Mouse (Mus musculus) midbrain, embryonic 16.5 days (tissue): Measurements from ENCODE around the gene Scaf1. TPM values are rescaled to one million over a fixed set of nuclear protein-coding genes. Genes with fewer than 3 reads are reported as not detected.

Experiments used
- ATAC-seq: fragments of 200-750 bp; cut with Nextera tagmentation; 2 replicates; pipeline ENCODE4 v1.8.0; 2017; ENCODE audit warnings: moderate TSS enrichment
- H3K27ac ChIP-seq: fragments of 300-500 bp; sonication (generic); 2 replicates; pipeline ENCODE4 v1.5.1; 2014; ENCODE audit warnings: mild to moderate bottlenecking, low read length, mixed read lengths
- H3K27me3 ChIP-seq: fragments of 300-500 bp; sonication (generic); 2 replicates; pipeline ENCODE4 v1.6.1; 2014; ENCODE audit warnings: low read depth, low read length, mixed read lengths; ENCODE audit not compliant: control insufficient read depth, insufficient read depth
- H3K36me3 ChIP-seq: fragments of 300-500 bp; sonication (generic); 2 replicates; pipeline ENCODE4 v1.6.1; 2014; ENCODE audit warnings: mild to moderate bottlenecking, low read length, moderate library complexity, mixed read lengths; ENCODE audit not compliant: control insufficient read depth, insufficient read depth
- H3K4me1 ChIP-seq: fragments of 300-500 bp; sonication (generic); 2 replicates; pipeline ENCODE4 v1.6.1; 2014; ENCODE audit warnings: mild to moderate bottlenecking, low read length, mixed read lengths; ENCODE audit not compliant: control insufficient read depth, insufficient read depth
- H3K4me2 ChIP-seq: fragments of 300-500 bp; sonication (generic); 2 replicates; pipeline ENCODE4 v1.6.1; 2014; ENCODE audit warnings: mild to moderate bottlenecking, low read length, mixed read lengths
- H3K4me3 ChIP-seq: fragments of 300-500 bp; sonication (generic); 2 replicates; pipeline ENCODE4 v1.5.1; 2014; ENCODE audit warnings: low read depth, mild to moderate bottlenecking, low read length, moderate library complexity, mixed read lengths
- H3K9ac ChIP-seq: fragments of 300-500 bp; sonication (generic); 2 replicates; pipeline ENCODE4 v1.6.1; 2014; ENCODE audit warnings: low read depth, low read length, mixed read lengths
- H3K9me3 ChIP-seq: fragments of 300-500 bp; sonication (generic); replicated peaks from 2 replicates; pipeline ENCODE4 v1.6.1; 2014; ENCODE audit warnings: mild to moderate bottlenecking, low read length, mixed read lengths; ENCODE audit not compliant: control insufficient read depth, poor library complexity, severe bottlenecking
- WGBS: fragments of 180-500 bp; shearing (Covaris S2); extraction: QIAGEN DNeasy Blood & Tissue Kit; methylation state at CpG from one replicate; pipeline ENCODE4 v1.1.7; 2014; 5-methylcytosine and 5-hydroxymethylcytosine counted together
- microRNA-seq: library from miRNA; unstranded; fragments of <30 nt; microRNA quantifications from one replicate; pipeline ENCODE4, GENCODE M21; 2017
- polyA plus RNA-seq: library from polyadenylated mRNA; unstranded; fragments of >200 nt; fragmentation: Nextera tagmentation; extraction: Ambion mirVana; gene quantifications from 2 replicates; pipeline ENCODE4 v1.2.1, GENCODE M21; 2015

The Scaf1 gene
- polyA plus RNA-seq, 1 experiment from 2014 or later: 42.4 TPM

DNA sequence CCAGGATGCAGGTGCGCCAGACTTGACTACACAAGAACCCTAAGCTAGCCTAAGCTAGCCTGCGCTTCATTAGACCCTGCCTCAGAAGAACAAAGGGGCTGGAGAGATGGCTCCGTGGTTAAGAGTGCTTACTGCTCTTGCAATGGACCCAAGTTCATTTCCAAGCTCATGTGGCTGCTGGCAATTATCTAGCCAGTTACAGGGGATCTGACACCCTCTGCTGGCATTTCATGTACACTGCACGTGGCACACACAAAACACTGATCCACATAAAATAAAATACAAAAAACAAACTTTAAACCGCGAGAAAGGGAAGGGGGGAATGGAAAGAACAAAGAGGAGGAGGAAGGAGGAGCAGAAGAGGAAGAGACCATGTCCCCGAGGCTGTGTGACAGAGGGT lies 58.0 kb downstream of the Scaf1 start:
- H3K4me1 ChIP-seq: no peaks in the 10 kb centered on the region
- no peak overlapping the region for H3K4me3 ChIP-seq
- no peak overlapping the region for H3K27ac ChIP-seq
- H3K27me3 ChIP-seq: no peaks in the 10 kb centered on the region
- WGBS: 58% methylated on average over 7 of the region's 7 CpGs
- no peaks in the 10 kb centered on the region for H3K9me3 ChIP-seq
- ATAC-seq: no peak; the same call in 1 of the 2 replicates
- no peak overlapping the region for H3K4me2 ChIP-seq
- peaks cover 11% of the 10 kb centered on the region for H3K36me3 ChIP-seq
- H3K9ac ChIP-seq: no peak overlapping the region

DNA sequence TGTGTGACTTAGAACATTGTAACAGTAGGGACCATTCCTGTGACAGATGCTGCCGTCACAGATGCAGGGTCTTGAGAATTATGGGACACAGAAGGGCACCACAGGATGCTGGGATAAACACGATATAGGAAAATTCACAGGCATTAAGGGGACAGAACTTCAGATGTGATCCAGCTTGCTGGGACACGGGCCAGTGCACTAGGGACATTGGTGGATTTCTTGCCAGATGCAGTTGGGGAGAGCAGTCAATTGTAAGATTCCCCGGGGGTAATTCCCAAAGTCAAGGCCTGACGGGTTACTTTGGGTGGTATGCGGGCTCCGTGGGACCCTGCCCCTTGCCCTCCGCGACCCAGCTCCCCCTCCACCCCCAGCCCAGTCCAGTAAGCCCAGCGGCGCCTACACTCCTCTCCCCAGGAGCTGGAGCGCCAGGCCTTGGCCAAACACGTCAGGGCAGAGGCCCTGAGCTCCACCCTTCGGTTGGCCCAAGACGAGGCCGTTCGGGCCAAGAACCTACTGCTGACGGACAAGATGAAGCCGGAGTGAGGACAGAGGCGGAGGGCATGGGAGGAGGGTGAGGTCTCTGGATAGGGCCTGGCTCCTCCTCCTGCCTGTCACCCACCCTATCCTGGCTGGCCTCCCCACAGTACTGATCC lies 58.9 kb downstream of the Scaf1 start:
- Histone ChIP-seq H3K4me1 (no peaks in the 10 kb centered on the region), H3K4me2 (no peak overlapping the region), H3K9ac (no peak overlapping the region), H3K27me3 (no peaks in the 10 kb centered on the region; the same call in none of the 2 replicates), H3K36me3 (peaks cover 11% of the 10 kb centered on the region), H3K27ac (no peak overlapping the region), H3K9me3 (no peaks in the 10 kb centered on the region), H3K4me3 (no peak overlapping the region)
- ATAC-seq: no peak
- 75% methylated on average over 20 of the region's 20 CpGs for WGBS

GRCm38 (mm10) chr7:44956266-44956665 lies 59.9 kb downstream of the Scaf1 start:
- WGBS: 56% methylated on average over 6 of the region's 6 CpGs
- Histone ChIP-seq H3K4me2 (no peak overlapping the region), H3K9ac (no peak overlapping the region), H3K36me3 (peaks cover 7% of the 10 kb centered on the region), H3K27me3 (peaks cover 6% of the 10 kb centered on the region), H3K4me3 (no peak overlapping the region), H3K9me3 (no peaks in the 10 kb centered on the region), H3K27ac (no peak overlapping the region), H3K4me1 (no peaks in the 10 kb centered on the region; the same call in 1 of the 2 replicates)
- no peak for ATAC-seq

DNA sequence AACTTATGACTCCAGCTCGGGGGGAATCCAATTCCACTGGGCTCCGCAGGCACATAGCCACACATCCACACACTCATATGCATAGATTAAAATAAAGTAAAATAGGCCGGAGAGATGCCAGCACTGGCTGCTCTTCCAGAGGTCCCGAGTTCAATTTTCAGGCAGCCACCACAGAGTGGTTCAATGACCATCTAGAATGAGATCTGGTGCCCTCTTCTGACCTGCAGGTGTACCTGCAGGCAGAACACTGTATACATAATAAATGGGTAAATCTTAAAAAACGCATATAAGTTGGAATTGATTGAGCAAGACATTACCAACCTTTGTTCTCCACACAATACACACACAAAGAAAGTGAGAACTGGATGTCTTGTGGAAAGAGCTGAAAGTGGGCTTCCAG lies 60.5 kb downstream of the Scaf1 start:
- Histone ChIP-seq H3K27me3 (peaks cover 11% of the 10 kb centered on the region), H3K27ac (no peak overlapping the region), H3K9me3 (no peaks in the 10 kb centered on the region), H3K4me3 (no peak overlapping the region), H3K4me2 (no peak overlapping the region), H3K9ac (no peak overlapping the region), H3K4me1 (no peaks in the 10 kb centered on the region; the same call in 1 of the 2 replicates), H3K36me3 (peaks cover 5% of the 10 kb centered on the region)
- ATAC-seq: no peak
- 47% methylated on average over 5 of the region's 5 CpGs for WGBS

DNA sequence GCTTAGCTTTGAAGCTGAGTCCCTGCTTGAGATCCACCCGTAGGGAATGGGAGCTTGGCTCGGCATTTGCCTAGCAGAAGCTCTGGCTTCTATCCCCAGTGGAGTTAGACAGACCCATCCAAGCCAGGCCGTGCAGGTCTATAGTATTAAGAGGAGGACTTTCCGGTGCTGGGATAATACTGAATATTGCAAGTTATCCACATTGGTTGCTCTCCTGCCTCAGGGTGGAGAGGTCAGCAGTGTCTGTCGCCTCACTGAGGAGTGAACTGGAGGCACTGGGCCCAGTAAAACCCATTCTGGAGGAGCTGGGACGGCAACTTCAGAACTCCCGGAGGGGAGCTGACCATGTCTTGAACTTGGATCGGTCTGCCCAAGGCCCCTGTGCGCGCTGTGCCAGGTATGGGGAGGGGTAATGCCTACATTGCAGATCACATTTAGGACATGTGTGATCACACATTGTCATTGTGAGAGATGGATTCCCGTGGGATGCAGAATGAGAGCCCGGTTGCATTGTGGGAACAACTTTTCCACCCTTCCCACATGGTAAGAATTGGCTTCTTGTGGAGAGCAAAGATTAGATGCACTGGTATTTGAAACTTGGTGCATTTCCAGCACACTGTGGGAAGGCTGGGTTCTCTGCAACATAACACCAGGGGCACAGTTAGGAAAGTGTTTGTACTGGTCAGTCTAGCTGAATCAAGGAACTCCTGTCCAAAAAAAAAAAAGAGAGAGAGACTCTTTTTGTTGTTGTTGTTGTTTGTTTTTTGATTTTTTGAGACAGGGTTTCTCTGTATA lies 61.9 kb downstream of the Scaf1 start:
- H3K4me1 ChIP-seq: no peaks in the 10 kb centered on the region; the same call in 1 of the 2 replicates
- ATAC-seq: no peak
- H3K9me3 ChIP-seq: no peaks in the 10 kb centered on the region
- 84% methylated on average over 12 of the region's 12 CpGs for WGBS
- no peak overlapping the region for H3K4me2 ChIP-seq
- no peak overlapping the region for H3K9ac ChIP-seq
- no peak overlapping the region for H3K4me3 ChIP-seq
- H3K36me3 ChIP-seq: peaks cover under 1% of the 10 kb centered on the region; the same call in 1 of the 2 replicates
- H3K27me3 ChIP-seq: peaks cover 17% of the 10 kb centered on the region
- H3K27ac ChIP-seq: no peak overlapping the region

GRCm38 (mm10) chr7:44953561-44953960 lies 62.6 kb downstream of the Scaf1 start:
- 60% methylated on average over 14 of the region's 14 CpGs for WGBS
- Histone ChIP-seq H3K27me3 (peaks cover 17% of the 10 kb centered on the region), H3K9me3 (no peaks in the 10 kb centered on the region), H3K4me1 (no peaks in the 10 kb centered on the region; the same call in 1 of the 2 replicates), H3K27ac (no peak overlapping the region), H3K4me3 (no peak overlapping the region), H3K36me3 (no peaks in the 10 kb centered on the region), H3K9ac (no peak overlapping the region), H3K4me2 (no peak overlapping the region)
- no peak for ATAC-seq

Small RNA genes lying within 50 kb of the gene (microRNA-seq; reads per million reads assigned to microRNA genes)
- gene Mir7054: 1.2 reads per million

Other genes with a start within 250 kb of the Scaf1 start
- gene Nup62, start 200.3 kb downstream of the Scaf1 start, polyA plus RNA-seq: 43.6 and 45.9 TPM in 2 replicates
- gene Il4i1, start 200.0 kb downstream of the Scaf1 start, polyA plus RNA-seq: 0.57 and 1.0 TPM in 2 replicates
- gene Atf5, start 199.7 kb downstream of the Scaf1 start, polyA plus RNA-seq: 2.5 and 3.0 TPM in 2 replicates
- 82.2 and 83.2 TPM in 2 replicates for gene Akt1s1, start 167.4 kb downstream of the Scaf1 start, polyA plus RNA-seq
- 118 and 123 TPM in 2 replicates for gene Tbc1d17, start 167.3 kb downstream of the Scaf1 start, polyA plus RNA-seq
- gene Pnkp, start 159.2 kb downstream of the Scaf1 start, polyA plus RNA-seq: 27.9 and 30.4 TPM in 2 replicates
- 419 and 448 TPM in 2 replicates for gene Ptov1, start 146.6 kb downstream of the Scaf1 start, polyA plus RNA-seq
- gene Med25, start 123.7 kb downstream of the Scaf1 start, polyA plus RNA-seq: 153 and 158 TPM in 2 replicates
- gene Fuz, start 120.3 kb downstream of the Scaf1 start, polyA plus RNA-seq: 20.0 and 22.3 TPM in 2 replicates
- 122 and 136 TPM in 2 replicates for gene Ap2a1, start 86.9 kb downstream of the Scaf1 start, polyA plus RNA-seq
- gene Tsks, start 73.2 kb downstream of the Scaf1 start, polyA plus RNA-seq: 0.10 and 0.25 TPM in 2 replicates
- gene Cpt1c, start 41.5 kb downstream of the Scaf1 start, polyA plus RNA-seq: 58.4 and 63.1 TPM in 2 replicates
- 671 and 697 TPM in 2 replicates for gene Prmt1, start 29.8 kb downstream of the Scaf1 start, polyA plus RNA-seq
- 52.3 and 53.6 TPM in 2 replicates for gene Irf3, start 18.7 kb downstream of the Scaf1 start, polyA plus RNA-seq
- 7.0 and 8.3 TPM in 2 replicates for gene Bcl2l12, start 17.7 kb downstream of the Scaf1 start, polyA plus RNA-seq
- 12.2 and 12.4 TPM in 2 replicates for gene Rras, start 1.6 kb upstream of the Scaf1 start, polyA plus RNA-seq
- gene Prr12, start 36.5 kb upstream of the Scaf1 start, polyA plus RNA-seq: 13.6 and 13.9 TPM in 2 replicates
- 64.1 and 67.7 TPM in 2 replicates for gene Nosip, start 46.1 kb upstream of the Scaf1 start, polyA plus RNA-seq
- gene Prrg2, start 46.3 kb upstream of the Scaf1 start, polyA plus RNA-seq: 12.5 and 13.6 TPM in 2 replicates
- 43.5 and 47.8 TPM in 2 replicates for gene Rcn3, start 75.9 kb upstream of the Scaf1 start, polyA plus RNA-seq
- gene Fcgrt, start 87.5 kb upstream of the Scaf1 start, polyA plus RNA-seq: 22.7 and 27.9 TPM in 2 replicates
- gene Rps11, start 108.1 kb upstream of the Scaf1 start, polyA plus RNA-seq: 657 and 700 TPM in 2 replicates
- gene Rpl13a, start 112.4 kb upstream of the Scaf1 start, polyA plus RNA-seq: 602 and 620 TPM in 2 replicates
- gene Gm45713, start 119.9 kb upstream of the Scaf1 start, polyA plus RNA-seq: 0.41 TPM in 1 of 2 replicates, not detected in the other
- 1.5 and 2.2 TPM in 2 replicates for gene Flt3l, start 120.1 kb upstream of the Scaf1 start, polyA plus RNA-seq
- 89.9 and 91.9 TPM in 2 replicates for gene Pih1d1, start 137.9 kb upstream of the Scaf1 start, polyA plus RNA-seq
- gene Aldh16a1, start 138.2 kb upstream of the Scaf1 start, polyA plus RNA-seq: 13.7 and 18.2 TPM in 2 replicates
- 0.55 and 1.1 TPM in 2 replicates for gene Slc17a7, start 147.6 kb upstream of the Scaf1 start, polyA plus RNA-seq
- not detected in 2 replicates for gene Gfy, start 163.2 kb upstream of the Scaf1 start, polyA plus RNA-seq
- gene Pth2, start 164.6 kb upstream of the Scaf1 start, polyA plus RNA-seq: 1.1 and 1.2 TPM in 2 replicates
- gene Ccdc155, start 188.5 kb upstream of the Scaf1 start, polyA plus RNA-seq: 0.45 and 0.53 TPM in 2 replicates
- 6.2 and 10.5 TPM in 2 replicates for gene Dkkl1, start 195.8 kb upstream of the Scaf1 start, polyA plus RNA-seq
- gene Tead2, start 199.4 kb upstream of the Scaf1 start, polyA plus RNA-seq: 30.5 and 39.5 TPM in 2 replicates
- 1.3 and 1.4 TPM in 2 replicates for gene Cd37, start 222.8 kb upstream of the Scaf1 start, polyA plus RNA-seq
- 0.93 and 1.2 TPM in 2 replicates for gene Slc6a16, start 224.7 kb upstream of the Scaf1 start, polyA plus RNA-seq